Mouse (Mus musculus) midbrain, embryonic 14.5 days (tissue): ENCODE measurements around the gene C1ql4. TPM values are rescaled to one million over a fixed set of nuclear protein-coding genes. Genes with fewer than 3 reads are reported as not detected.

Experiments
- ATAC-seq: fragments of 200-750 bp; cut with Nextera tagmentation; 2 replicates; pipeline ENCODE4 v1.8.0; 2017; ENCODE audit warnings: moderate number of reproducible peaks, moderate library complexity; ENCODE audit not compliant: low FRiP score, low TSS enrichment
- DNase-seq: peaks from one replicate; pipeline ENCODE4 v3.0.0-alpha.2; 2015
- H3K27ac ChIP-seq: fragments of 300-500 bp; sonication (generic); replicated peaks from 2 replicates; pipeline ENCODE4 v1.5.1; 2014; ENCODE audit warnings: mild to moderate bottlenecking, low read depth, low read length, moderate library complexity
- H3K27me3 ChIP-seq: fragments of 300-500 bp; sonication (generic); 2 replicates; pipeline ENCODE4 v1.6.1; 2014; ENCODE audit warnings: low read length, control low read depth, mixed read lengths; ENCODE audit not compliant: control insufficient read depth, insufficient read depth
- H3K36me3 ChIP-seq: fragments of 300-500 bp; sonication (generic); 2 replicates; pipeline ENCODE4 v1.6.1; 2014; ENCODE audit warnings: low read length, control low read depth; ENCODE audit not compliant: control insufficient read depth, insufficient read depth
- H3K4me1 ChIP-seq: fragments of 300-500 bp; sonication (generic); 2 replicates; pipeline ENCODE4 v1.6.1; 2014; ENCODE audit warnings: mild to moderate bottlenecking, antibody characterized with exemption, low read length, control low read depth; ENCODE audit not compliant: control insufficient read depth, insufficient read depth
- H3K4me2 ChIP-seq: fragments of 300-500 bp; sonication (generic); 2 replicates; pipeline ENCODE4 v1.6.1; 2014; ENCODE audit warnings: mild to moderate bottlenecking, low read length, moderate library complexity
- H3K4me3 ChIP-seq: fragments of 300-500 bp; sonication (generic); replicated peaks from 2 replicates; pipeline ENCODE4 v1.5.1; 2014; ENCODE audit warnings: low read depth, low read length
- H3K9ac ChIP-seq: fragments of 300-500 bp; sonication (generic); replicated peaks from 2 replicates; pipeline ENCODE4 v1.6.1; 2014; ENCODE audit warnings: mild to moderate bottlenecking, low read length, moderate library complexity
- H3K9me3 ChIP-seq: fragments of 300-500 bp; sonication (generic); 2 replicates; pipeline ENCODE4 v1.6.1; 2016; ENCODE audit warnings: low read length, control low read depth, mixed read lengths; ENCODE audit not compliant: control insufficient read depth
- WGBS: fragments of 180-500 bp; shearing (Covaris S2); extraction: QIAGEN DNeasy Blood & Tissue Kit; methylation state at CpG from one replicate; pipeline ENCODE4 v1.1.7; 2014; 5-methylcytosine and 5-hydroxymethylcytosine counted together
- polyA plus RNA-seq: library from polyadenylated mRNA; unstranded; fragments of >200 nt; fragmentation: Nextera tagmentation; extraction: Ambion mirVana; gene quantifications from 2 replicates; pipeline ENCODE4 v1.2.1, GENCODE M21; 2014

C1ql4 gene
- polyA plus RNA-seq, 1 experiment from 2014 or later, result 13.2 TPM

GRCm38 (mm10) chr15:99074019-99074599, 13.5 kb downstream of the C1ql4 start, which contains the start of gene Troap:
TSS of gene Troap (plus strand) at chr15:99074575.
- ATAC-seq, result peak; percentile 28
- H3K36me3 ChIP-seq, result no peaks in the 10 kb centered on the region
- H3K27me3 ChIP-seq, result no peaks in the 10 kb centered on the region
- no peak for DNase-seq
- H3K4me3 ChIP-seq, result peak within 1 kb of the TSS; percentile 45
- peaks cover 13% of the 10 kb centered on the region for H3K4me1 ChIP-seq
- 22% methylated on average over 9 of the region's 9 CpGs for WGBS
- H3K9ac ChIP-seq, result peak within 1 kb of the TSS; percentile 64
- peak within 1 kb of the TSS; percentile 97 for H3K27ac ChIP-seq
- peak within 1 kb of the TSS; percentile 75 for H3K4me2 ChIP-seq
- H3K9me3 ChIP-seq, result no peaks in the 10 kb centered on the region

- Histone ChIP-seq H3K9ac (no peak overlapping the region), H3K36me3 (no peaks in the 10 kb centered on the region), H3K4me2 (no peak overlapping the region), H3K9me3 (no peaks in the 10 kb centered on the region), H3K27me3 (no peaks in the 10 kb centered on the region), H3K4me3 (no peak overlapping the region), H3K27ac (no peak overlapping the region), H3K4me1 (peaks cover 13% of the 10 kb centered on the region)
- ATAC-seq (no peak), DNase-seq (no peak)
- WGBS, result 86% methylated on average over 1 of the region's 1 CpGs
Measured at GRCm38 (mm10) chr15:99071988-99072387, 15.6 kb downstream of the C1ql4 start.

GRCm38 (mm10) chr15:99065557-99066165, 22.0 kb downstream of the C1ql4 start:
- Histone ChIP-seq H3K9me3 (no peaks in the 10 kb centered on the region), H3K36me3 (no peaks in the 10 kb centered on the region), H3K4me1 (no peaks in the 10 kb centered on the region), H3K4me3 (no peak overlapping the region), H3K9ac (no peak overlapping the region), H3K27ac (no peak overlapping the region), H3K4me2 (no peak overlapping the region), H3K27me3 (no peaks in the 10 kb centered on the region)
- 87% methylated on average over 12 of the region's 12 CpGs for WGBS
- ATAC-seq, result no peak
- no peak for DNase-seq

- H3K4me3 ChIP-seq, result 0 out of 2 replicates have a peak overlapping the region, but pooled peaks have one; percentile 35
- ATAC-seq (no peak), DNase-seq (peak; percentile 62)
- peaks cover 70% of the 10 kb centered on the region for H3K27me3 ChIP-seq
- H3K27ac ChIP-seq, result no peak overlapping the region
- peaks cover 8% of the 10 kb centered on the region; the same call in 1 of the 2 replicates for H3K4me1 ChIP-seq
- H3K9ac ChIP-seq, result no peak overlapping the region
- H3K4me2 ChIP-seq, result no peak overlapping the region
- no peaks in the 10 kb centered on the region for H3K36me3 ChIP-seq
- WGBS, result 9% methylated on average over 14 of the region's 14 CpGs
- no peaks in the 10 kb centered on the region for H3K9me3 ChIP-seq
Measured at GRCm38 (mm10) chr15:99056332-99056731, 31.3 kb downstream of the C1ql4 start.

DNA sequence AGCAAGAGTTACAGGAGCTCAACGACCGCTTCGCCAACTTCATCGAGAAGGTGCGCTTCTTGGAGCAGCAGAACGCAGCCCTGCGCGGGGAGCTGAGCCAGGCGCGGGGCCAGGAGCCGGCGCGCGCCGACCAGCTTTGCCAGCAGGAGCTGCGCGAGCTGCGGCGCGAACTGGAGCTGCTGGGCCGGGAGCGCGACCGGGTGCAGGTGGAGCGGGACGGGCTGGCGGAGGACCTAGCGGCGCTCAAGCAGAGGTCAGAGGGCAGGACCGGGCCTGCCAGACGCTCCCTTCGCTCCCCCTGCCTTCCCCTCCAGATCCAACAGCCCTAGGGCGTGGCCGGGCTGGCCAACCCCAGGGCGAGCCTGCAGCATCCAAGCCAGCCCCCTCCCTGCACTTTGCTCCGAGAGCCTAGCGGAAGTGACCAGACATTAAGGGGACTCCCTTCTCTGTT, 32.1 kb downstream of the C1ql4 start:
- Histone ChIP-seq H3K27ac (no peak overlapping the region), H3K4me2 (peak overlapping the region; percentile 56), H3K4me3 (peak overlapping the region; percentile 35), H3K36me3 (no peaks in the 10 kb centered on the region), H3K9me3 (no peaks in the 10 kb centered on the region), H3K9ac (peak overlapping the region; percentile 20; the same call in 1 of the 2 replicates), H3K4me1 (peaks cover 8% of the 10 kb centered on the region; the same call in 1 of the 2 replicates), H3K27me3 (peaks cover 71% of the 10 kb centered on the region)
- WGBS, result under 1% methylated on average over 37 of the region's 37 CpGs
- ATAC-seq (no peak), DNase-seq (peak; percentile 74)

DNA sequence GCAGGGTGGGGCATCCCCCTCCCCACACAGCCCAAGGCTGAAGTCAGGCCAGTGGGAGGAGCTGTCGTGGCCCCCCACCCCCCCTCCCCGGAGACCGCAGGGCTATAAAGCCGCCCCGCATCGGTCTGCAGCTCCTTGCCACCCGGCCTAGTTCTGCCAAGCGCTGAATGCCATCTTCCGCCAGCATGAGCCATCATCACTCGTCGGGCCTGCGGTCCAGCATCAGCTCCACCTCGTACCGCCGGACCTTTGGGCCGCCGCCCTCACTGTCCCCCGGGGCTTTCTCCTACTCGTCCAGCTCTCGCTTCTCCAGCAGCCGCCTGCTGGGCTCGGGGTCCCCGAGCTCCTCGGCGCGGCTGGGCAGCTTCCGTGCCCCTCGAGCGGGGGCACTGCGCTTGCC, 32.6 kb downstream of the C1ql4 start, which contains the start of gene Prph:
Gene Prph, plus strand, starts transcription at position 135 of the 400 bp plus-strand sequence.
- ATAC-seq (no peak), DNase-seq (peak; percentile 11)

GRCm38 (mm10) chr15:99053373-99053772, 34.2 kb downstream of the C1ql4 start:
- H3K4me3 ChIP-seq, result no peak overlapping the region
- peaks cover 64% of the 10 kb centered on the region for H3K27me3 ChIP-seq
- DNase-seq (peak; percentile 33), ATAC-seq (no peak)
- H3K4me1 ChIP-seq, result peaks cover 8% of the 10 kb centered on the region; the same call in 1 of the 2 replicates
- H3K4me2 ChIP-seq, result no peak overlapping the region
- no peaks in the 10 kb centered on the region for H3K9me3 ChIP-seq
- no peak overlapping the region for H3K27ac ChIP-seq
- H3K9ac ChIP-seq, result no peak overlapping the region
- 9% methylated on average over 9 of the region's 9 CpGs for WGBS
- H3K36me3 ChIP-seq, result no peaks in the 10 kb centered on the region

More for the DNA sequence above, 32.6 kb downstream of the C1ql4 start, which contains the start of gene Prph:
- Histone ChIP-seq H3K9me3 (no peaks in the 10 kb centered on the region), H3K4me3 (peak within 1 kb of the TSS; percentile 35), H3K27me3 (peaks cover 71% of the 10 kb centered on the region), H3K27ac (no peak within 1 kb of the TSS), H3K36me3 (no peaks in the 10 kb centered on the region), H3K9ac (peak within 1 kb of the TSS; percentile 20; the same call in 1 of the 2 replicates), H3K4me1 (peaks cover 8% of the 10 kb centered on the region; the same call in 1 of the 2 replicates), H3K4me2 (peak within 1 kb of the TSS; percentile 56)
- WGBS, result 2% methylated on average over 27 of the region's 30 CpGs

- no peak overlapping the region for H3K27ac ChIP-seq
- H3K4me2 ChIP-seq, result no peak overlapping the region
- peaks cover 26% of the 10 kb centered on the region for H3K27me3 ChIP-seq
- no peaks in the 10 kb centered on the region for H3K9me3 ChIP-seq
- H3K36me3 ChIP-seq, result no peaks in the 10 kb centered on the region
- 33% methylated on average over 13 of the region's 13 CpGs for WGBS
- H3K4me3 ChIP-seq, result no peak overlapping the region
- ATAC-seq (no peak), DNase-seq (peak; percentile 91)
- H3K9ac ChIP-seq, result no peak overlapping the region
- H3K4me1 ChIP-seq, result no peaks in the 10 kb centered on the region
Measured at GRCm38 (mm10) chr15:99049473-99050253, 38.0 kb downstream of the C1ql4 start.
